Mouse (Mus musculus) limb, embryonic 14.5 days (tissue): Measurements from ENCODE around the gene Rnf207. TPM values are rescaled to one million over a fixed set of nuclear protein-coding genes. Genes with fewer than 3 reads are reported as not detected.

ENCODE experiments used
- ATAC-seq: fragments of 200-750 bp; cut with Nextera tagmentation; 2 replicates; pipeline ENCODE4 v1.8.0; 2017; ENCODE audit warnings: low read depth, moderate number of reproducible peaks, moderate TSS enrichment; ENCODE audit not compliant: low FRiP score
- DNase-seq: peaks from one replicate; pipeline ENCODE4 v3.0.0-alpha.2; 2015; ENCODE audit warnings: low spot score
- H3K27ac ChIP-seq: fragments of 300-500 bp; sonication (generic); replicated peaks from 2 replicates; pipeline ENCODE4 v1.5.1; 2014; ENCODE audit warnings: low read depth, mild to moderate bottlenecking, low read length, moderate library complexity, mixed read lengths
- H3K27me3 ChIP-seq: fragments of 300-500 bp; sonication (generic); 2 replicates; pipeline ENCODE4 v1.6.1; 2014; ENCODE audit warnings: low read length, mixed read lengths; ENCODE audit not compliant: control insufficient read depth, insufficient read depth
- H3K36me3 ChIP-seq: fragments of 300-500 bp; sonication (generic); 2 replicates; pipeline ENCODE4 v1.6.1; 2014; ENCODE audit warnings: mild to moderate bottlenecking, low read length, moderate library complexity, mixed read lengths; ENCODE audit not compliant: control insufficient read depth, insufficient read depth
- H3K4me1 ChIP-seq: fragments of 300-500 bp; sonication (generic); 2 replicates; pipeline ENCODE4 v1.6.1; 2014; ENCODE audit warnings: antibody characterized with exemption, low read length, mixed read lengths; ENCODE audit not compliant: control insufficient read depth, insufficient read depth
- H3K4me2 ChIP-seq: fragments of 300-500 bp; sonication (generic); replicated peaks from 2 replicates; pipeline ENCODE4 v1.6.1; 2014; ENCODE audit warnings: low read depth, mild to moderate bottlenecking, low read length, moderate library complexity; ENCODE audit not compliant: severe bottlenecking
- H3K4me3 ChIP-seq: fragments of 300-500 bp; sonication (generic); replicated peaks from 2 replicates; pipeline ENCODE4 v1.5.1; 2014; ENCODE audit warnings: low read length
- H3K9ac ChIP-seq: fragments of 300-500 bp; sonication (generic); 2 replicates; pipeline ENCODE4 v1.6.1; 2014; ENCODE audit warnings: mild to moderate bottlenecking, low read depth, low read length, moderate library complexity; ENCODE audit not compliant: severe bottlenecking
- H3K9me3 ChIP-seq: fragments of 300-500 bp; sonication (generic); 2 replicates; pipeline ENCODE4 v1.6.1; 2016; ENCODE audit warnings: low read length; ENCODE audit not compliant: control insufficient read depth
- POLR2A ChIP-seq: fragments of 200-500 bp; IDR thresholded peaks from 2 replicates; pipeline ENCODE4 v1.8.0; 2012; ENCODE audit warnings: inconsistent platforms, mild to moderate bottlenecking, moderate library complexity, borderline replicate concordance; ENCODE audit not compliant: insufficient read depth, insufficient read length; ENCODE audit errors: extremely low read depth
- WGBS: fragments of 180-500 bp; shearing (Covaris S2); extraction: QIAGEN DNeasy Blood & Tissue Kit; methylation state at CpG from one replicate; pipeline ENCODE4 v1.1.7; 2014; 5-methylcytosine and 5-hydroxymethylcytosine counted together
- polyA plus RNA-seq, 2 experiments: library from polyadenylated mRNA; depleted of rRNA in 1 of 2; stranded (reverse) in 1 of 2; unstranded in 1 of 2; fragments of >200 nt; fragmentation: Nextera tagmentation in 1 of 2; extraction: Ambion mirVana in 1 of 2; gene quantifications; 2 replicates each; pipeline versions ENCODE4 v1.2.1 to v1.2.3; 2012 to 2014

Rnf207 gene
- polyA plus RNA-seq, 2 experiments = 0.50 to 0.92 TPM

GRCm38 (mm10) chr4:152355672-152356071 lies 36.9 kb upstream of the Rnf207 start:
- H3K9ac ChIP-seq = no peak overlapping the region
- no peak overlapping the region for H3K27ac ChIP-seq
- ATAC-seq = no peak
- H3K9me3 ChIP-seq = no peaks in the 10 kb centered on the region
- H3K36me3 ChIP-seq = no peaks in the 10 kb centered on the region
- 73% methylated on average over 7 of the region's 7 CpGs for WGBS
- peaks cover 26% of the 10 kb centered on the region; the same call in 1 of the 2 replicates for H3K27me3 ChIP-seq
- H3K4me2 ChIP-seq = no peak overlapping the region
- no peak for TF ChIP-seq POLR2A
- no peak for DNase-seq
- no peak overlapping the region for H3K4me3 ChIP-seq
- no peaks in the 10 kb centered on the region for H3K4me1 ChIP-seq

DNA sequence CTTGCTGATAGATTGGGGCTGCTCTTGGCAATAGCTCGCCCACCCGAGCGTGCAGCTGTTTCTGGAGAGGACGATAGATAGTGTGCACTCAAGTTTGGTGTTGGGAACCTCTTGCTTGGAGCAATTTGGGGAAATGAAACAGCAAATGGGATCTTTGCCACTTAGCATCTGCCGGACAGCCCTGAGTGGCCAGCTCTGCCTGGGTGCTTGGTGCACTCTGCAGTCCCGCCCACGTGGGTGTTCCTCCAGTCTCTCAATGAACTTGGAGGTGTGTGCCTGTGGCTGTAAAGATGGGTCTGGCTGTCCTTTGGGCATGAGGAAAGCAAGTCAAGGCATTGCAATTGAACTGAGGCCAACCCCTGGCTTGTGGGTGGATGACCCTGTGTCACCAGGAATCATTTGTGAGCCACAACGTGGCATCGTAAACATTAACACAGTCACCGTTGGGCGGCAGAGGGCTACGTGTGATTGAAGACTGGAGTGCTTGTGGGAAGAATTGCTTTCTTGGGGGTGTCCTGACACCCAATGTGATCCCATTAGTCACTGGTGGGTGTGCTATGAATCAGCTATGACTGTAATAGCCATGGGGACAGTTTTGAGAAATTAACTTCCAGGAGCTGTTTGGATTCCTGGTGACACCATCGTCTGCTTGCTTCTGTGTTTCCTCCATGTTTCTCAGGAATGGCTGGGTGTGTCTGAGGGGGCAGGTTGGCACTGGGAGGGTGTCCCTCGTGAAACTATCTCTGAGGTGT lies 35.3 kb upstream of the Rnf207 start:
- H3K27me3 ChIP-seq = peaks cover 29% of the 10 kb centered on the region
- TF ChIP-seq POLR2A = no peak
- no peaks in the 10 kb centered on the region for H3K4me1 ChIP-seq
- H3K9ac ChIP-seq = no peak overlapping the region
- no peak overlapping the region for H3K4me2 ChIP-seq
- H3K36me3 ChIP-seq = no peaks in the 10 kb centered on the region
- ATAC-seq (no peak), DNase-seq (no peak)
- no peaks in the 10 kb centered on the region for H3K9me3 ChIP-seq
- H3K27ac ChIP-seq = no peak overlapping the region
- H3K4me3 ChIP-seq = no peak overlapping the region
- WGBS = 71% methylated on average over 14 of the region's 14 CpGs

DNA sequence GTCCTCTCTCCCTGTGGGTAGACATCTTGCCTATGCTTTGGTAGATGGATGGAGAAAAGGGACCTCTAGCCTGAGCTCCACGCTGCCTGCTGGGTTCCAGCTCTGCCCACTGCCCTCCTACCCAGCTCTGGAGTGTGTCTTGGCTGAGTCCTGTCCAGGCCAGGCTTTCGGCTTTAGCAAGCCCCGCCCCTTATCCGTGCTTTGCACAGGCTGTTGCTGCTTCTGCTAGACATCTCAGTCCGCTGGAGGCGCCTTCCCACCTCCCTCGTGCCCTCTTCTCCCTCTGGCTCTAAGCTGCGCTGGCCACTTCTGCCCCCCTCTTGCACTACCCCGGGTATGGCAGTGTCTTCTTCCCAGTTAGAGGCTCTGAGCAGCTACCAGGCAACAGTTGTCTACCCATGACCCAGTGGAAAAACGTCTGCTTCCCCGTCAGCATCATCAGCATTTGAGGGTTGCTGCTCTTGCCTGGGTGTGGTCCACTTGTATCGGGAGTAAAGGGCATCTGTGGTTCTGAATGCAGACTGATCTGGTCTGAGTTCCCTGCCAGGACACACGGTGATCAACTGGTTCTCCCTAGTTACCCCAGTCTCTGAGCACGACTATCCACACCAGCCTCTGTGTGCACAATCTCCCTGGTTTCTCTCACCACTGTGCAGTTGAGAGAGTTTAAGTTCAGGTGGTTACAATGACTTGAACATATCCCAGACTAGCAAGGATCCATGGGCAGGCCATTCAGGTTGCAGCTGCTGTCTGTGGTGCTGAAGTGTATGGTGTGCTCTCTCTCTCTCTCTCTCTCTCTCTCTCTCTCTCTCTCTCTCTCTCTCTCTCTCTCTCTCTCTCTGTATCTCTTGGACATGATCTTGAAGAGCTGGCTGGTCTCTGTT lies 32.9 kb upstream of the Rnf207 start:
- Histone ChIP-seq H3K27me3 (peaks cover 25% of the 10 kb centered on the region), H3K4me3 (no peak overlapping the region), H3K9ac (no peak overlapping the region), H3K27ac (no peak overlapping the region), H3K4me2 (no peak overlapping the region), H3K4me1 (no peaks in the 10 kb centered on the region), H3K9me3 (no peaks in the 10 kb centered on the region), H3K36me3 (no peaks in the 10 kb centered on the region)
- no peak for ATAC-seq
- peak; percentile 58 for DNase-seq
- WGBS = 11% methylated on average over 14 of the region's 14 CpGs
- TF ChIP-seq POLR2A = no peak

- H3K4me3 ChIP-seq = no peak overlapping the region
Measured at GRCm38 (mm10) chr4:152350722-152351421, 32.1 kb upstream of the Rnf207 start.

GRCm38 (mm10) chr4:152349837-152350381 lies 31.1 kb upstream of the Rnf207 start:
- no peak overlapping the region for H3K27ac ChIP-seq
- DNase-seq (peak; percentile 39), ATAC-seq (peak; percentile 44; the same call in 1 of the 2 replicates)
- 7% methylated on average over 16 of the region's 17 CpGs for WGBS
- no peak overlapping the region for H3K9ac ChIP-seq
- no peaks in the 10 kb centered on the region for H3K4me1 ChIP-seq
- TF ChIP-seq POLR2A = no peak
- no peak overlapping the region for H3K4me3 ChIP-seq
- no peaks in the 10 kb centered on the region for H3K9me3 ChIP-seq
- H3K27me3 ChIP-seq = peaks cover 25% of the 10 kb centered on the region
- no peak overlapping the region for H3K4me2 ChIP-seq
- no peaks in the 10 kb centered on the region for H3K36me3 ChIP-seq

More at GRCm38 (mm10) chr4:152350722-152351421, 32.1 kb upstream of the Rnf207 start:
- Histone ChIP-seq H3K27ac (no peak overlapping the region), H3K9me3 (no peaks in the 10 kb centered on the region), H3K4me2 (no peak overlapping the region), H3K36me3 (no peaks in the 10 kb centered on the region), H3K4me1 (no peaks in the 10 kb centered on the region), H3K27me3 (peaks cover 25% of the 10 kb centered on the region), H3K9ac (no peak overlapping the region)
- ATAC-seq (no peak), DNase-seq (no peak)
- WGBS = 29% methylated on average over 8 of the region's 8 CpGs
- no peak for TF ChIP-seq POLR2A
